Mouse (Mus musculus): ENCODE data around the gene Setd5. TPM values are rescaled to one million over a fixed set of nuclear protein-coding genes. Genes with fewer than 3 reads are reported as not detected.

The Setd5 gene
- polyA plus RNA-seq, 1 experiment from 2014 or later = 66.3 TPM

DNA sequence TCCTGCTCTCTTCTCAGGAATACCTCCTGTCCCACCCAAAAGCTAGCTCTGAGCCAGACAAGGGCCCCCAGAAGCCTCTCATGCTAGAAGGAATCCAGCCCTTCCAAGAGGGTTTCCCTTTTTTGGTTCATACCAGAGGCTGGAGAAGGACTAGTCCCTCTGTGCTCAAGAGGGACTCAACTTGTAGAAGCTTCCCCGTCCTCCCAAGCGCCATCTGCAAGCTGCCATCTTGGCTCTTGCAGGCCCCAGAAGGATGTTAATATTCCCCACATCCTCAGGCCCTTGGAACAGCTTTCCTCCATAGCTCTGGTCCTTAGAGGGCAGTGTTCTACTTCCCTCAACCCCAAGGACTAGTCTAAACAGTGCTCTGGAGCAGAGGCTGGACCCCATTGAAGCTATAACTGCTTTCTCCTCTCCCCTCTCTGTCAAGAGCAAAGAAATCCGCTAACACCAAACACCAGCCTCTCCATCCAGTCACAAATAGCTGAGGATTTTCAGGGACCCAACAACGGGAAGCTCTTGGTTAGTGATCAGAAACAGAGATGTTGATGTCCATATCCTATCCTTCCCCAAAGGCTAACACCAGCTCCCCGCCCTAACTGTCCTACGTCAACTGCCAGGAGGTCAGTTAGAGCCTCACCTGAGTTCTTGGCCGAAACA is 91.3 kb downstream of the Setd5 start:
- Histone ChIP-seq H3K9me3 (replicated peaks; ENCODE audit: control insufficient read depth, low read length) (no peaks in the 10 kb centered on the region), H3K27me3 (ENCODE audit: control insufficient read depth, insufficient read depth, low read length) (no peaks in the 10 kb centered on the region), H3K9ac (ENCODE audit: low read length) (no peak overlapping the region), H3K4me1 (ENCODE audit: control insufficient read depth, insufficient read depth, low read length) (peaks cover 13% of the 10 kb centered on the region), H3K27ac (ENCODE audit: low read length) (no peak overlapping the region), H3K36me3 (ENCODE audit: control insufficient read depth, insufficient read depth, low read length) (no peaks in the 10 kb centered on the region), H3K4me3 (replicated peaks; ENCODE audit: low read length) (no peak overlapping the region), H3K4me2 (ENCODE audit: low read depth, low read length) (no peak overlapping the region)
- 90% methylated on average over 7 of the region's 7 CpGs for WGBS
- ATAC-seq (ENCODE audit: insufficient read depth, low FRiP score) = no peak

DNA sequence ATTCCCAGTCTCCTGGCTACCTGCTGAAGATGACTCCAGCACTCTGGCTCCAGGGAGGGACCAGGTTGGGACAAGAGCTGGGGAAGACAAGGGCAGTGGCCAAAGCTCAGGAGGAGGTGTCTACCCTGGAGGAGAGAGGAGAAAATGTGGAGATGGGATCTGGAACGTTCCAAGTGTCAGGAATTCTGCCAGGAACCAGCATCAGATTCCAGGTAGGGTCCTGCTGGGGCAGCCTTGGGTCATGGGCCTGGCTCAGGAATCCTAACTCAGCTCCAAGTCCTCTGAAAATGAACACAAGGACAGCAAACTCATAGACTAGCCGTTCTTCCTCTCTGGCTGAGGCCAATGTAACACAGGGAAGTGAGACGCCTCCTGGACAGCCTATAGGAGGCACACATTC is 92.7 kb downstream of the Setd5 start:
- H3K4me2 ChIP-seq (ENCODE audit: low read depth, low read length) = no peak overlapping the region
- H3K4me3 ChIP-seq (replicated peaks; ENCODE audit: low read length) = no peak overlapping the region
- no peak overlapping the region for H3K27ac ChIP-seq (ENCODE audit: low read length)
- no peaks in the 10 kb centered on the region for H3K27me3 ChIP-seq (ENCODE audit: control insufficient read depth, insufficient read depth, low read length)
- ATAC-seq (ENCODE audit: insufficient read depth, low FRiP score) = no peak
- no peak overlapping the region for H3K9ac ChIP-seq (ENCODE audit: low read length)
- WGBS = 62% methylated on average over 3 of the region's 3 CpGs
- H3K4me1 ChIP-seq (ENCODE audit: control insufficient read depth, insufficient read depth, low read length) = peaks cover 13% of the 10 kb centered on the region
- no peaks in the 10 kb centered on the region for H3K36me3 ChIP-seq (ENCODE audit: control insufficient read depth, insufficient read depth, low read length)
- H3K9me3 ChIP-seq (replicated peaks; ENCODE audit: control insufficient read depth, low read length) = no peaks in the 10 kb centered on the region

DNA sequence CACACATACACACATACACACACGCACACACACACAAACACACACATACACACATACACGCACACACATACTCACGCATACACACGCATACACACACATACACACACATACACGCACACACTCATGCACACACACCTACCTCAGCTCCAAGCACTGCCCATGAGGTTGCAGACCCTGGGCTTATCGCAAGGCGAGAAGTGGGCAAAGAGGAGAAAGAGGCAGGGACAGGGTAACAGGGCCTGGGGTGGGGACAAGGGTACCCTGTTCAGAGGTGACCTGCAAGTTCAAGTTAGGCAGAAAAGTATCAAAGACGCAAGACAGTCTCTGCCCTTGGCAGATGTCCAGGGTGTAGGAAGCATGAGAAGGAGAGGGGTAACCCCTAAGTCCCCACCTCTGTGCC is 93.5 kb downstream of the Setd5 start:
- no peak for ATAC-seq (ENCODE audit: insufficient read depth, low FRiP score)
- Histone ChIP-seq H3K36me3 (ENCODE audit: control insufficient read depth, insufficient read depth, low read length) (no peaks in the 10 kb centered on the region), H3K4me2 (ENCODE audit: low read depth, low read length) (no peak overlapping the region), H3K27ac (ENCODE audit: low read length) (no peak overlapping the region), H3K4me1 (ENCODE audit: control insufficient read depth, insufficient read depth, low read length) (peaks cover 13% of the 10 kb centered on the region), H3K27me3 (ENCODE audit: control insufficient read depth, insufficient read depth, low read length) (no peaks in the 10 kb centered on the region), H3K4me3 (replicated peaks; ENCODE audit: low read length) (no peak overlapping the region), H3K9me3 (replicated peaks; ENCODE audit: control insufficient read depth, low read length) (no peaks in the 10 kb centered on the region), H3K9ac (ENCODE audit: low read length) (no peak overlapping the region)
- 85% methylated on average over 8 of the region's 8 CpGs for WGBS

DNA sequence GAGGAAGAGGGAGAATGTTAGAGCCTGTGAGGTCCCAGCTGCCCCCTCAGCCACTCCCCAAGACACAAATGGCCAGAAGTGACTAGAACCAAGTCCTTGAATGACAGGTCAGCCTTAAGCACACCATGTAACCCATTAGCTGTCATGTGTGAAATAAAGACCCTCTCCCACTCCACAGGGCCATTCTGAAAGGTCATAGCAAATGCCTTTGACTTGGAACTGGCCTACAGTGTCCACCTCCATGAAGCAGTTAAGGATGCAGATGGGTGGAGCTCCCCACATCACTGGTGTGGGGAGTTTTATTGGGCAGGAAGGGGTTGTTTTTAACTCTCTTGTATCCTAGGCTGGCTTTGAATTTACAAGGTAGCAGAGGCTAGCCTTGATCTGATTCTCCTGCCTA is 94.8 kb downstream of the Setd5 start:
- no peak overlapping the region for H3K4me2 ChIP-seq (ENCODE audit: low read depth, low read length)
- ATAC-seq (ENCODE audit: insufficient read depth, low FRiP score) = no peak
- no peaks in the 10 kb centered on the region for H3K9me3 ChIP-seq (replicated peaks; ENCODE audit: control insufficient read depth, low read length)
- H3K36me3 ChIP-seq (ENCODE audit: control insufficient read depth, insufficient read depth, low read length) = no peaks in the 10 kb centered on the region
- H3K9ac ChIP-seq (ENCODE audit: low read length) = no peak overlapping the region
- H3K4me1 ChIP-seq (ENCODE audit: control insufficient read depth, insufficient read depth, low read length) = peaks cover 4% of the 10 kb centered on the region
- no peak overlapping the region for H3K27ac ChIP-seq (ENCODE audit: low read length)
- H3K4me3 ChIP-seq (replicated peaks; ENCODE audit: low read length) = no peak overlapping the region
- no peaks in the 10 kb centered on the region for H3K27me3 ChIP-seq (ENCODE audit: control insufficient read depth, insufficient read depth, low read length)

DNA sequence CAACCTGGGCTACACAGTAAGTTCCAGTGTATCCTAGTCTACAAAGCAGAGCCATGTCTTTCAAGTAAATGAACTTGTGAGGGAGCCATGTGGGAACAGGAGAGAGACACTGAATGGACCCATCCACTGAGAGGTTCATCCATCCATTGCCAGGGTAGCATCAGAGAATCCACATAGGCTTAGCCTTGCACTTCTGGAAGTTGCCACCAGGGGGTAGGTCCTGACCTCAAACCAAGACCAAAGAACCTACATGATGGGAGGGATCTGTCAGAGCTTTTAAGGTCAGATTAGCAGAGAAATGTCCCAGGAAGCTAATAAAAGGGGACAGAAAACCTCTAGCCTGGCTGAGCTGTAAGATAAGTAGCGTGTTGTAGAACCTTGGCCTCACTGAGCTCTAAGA is 95.4 kb downstream of the Setd5 start:
- Histone ChIP-seq H3K4me1 (ENCODE audit: control insufficient read depth, insufficient read depth, low read length) (no peaks in the 10 kb centered on the region; the same call in 1 of the 2 replicates), H3K36me3 (ENCODE audit: control insufficient read depth, insufficient read depth, low read length) (no peaks in the 10 kb centered on the region), H3K9ac (ENCODE audit: low read length) (no peak overlapping the region), H3K27ac (ENCODE audit: low read length) (no peak overlapping the region), H3K27me3 (ENCODE audit: control insufficient read depth, insufficient read depth, low read length) (no peaks in the 10 kb centered on the region), H3K9me3 (replicated peaks; ENCODE audit: control insufficient read depth, low read length) (0 out of 2 replicates have a peak, but pooled peaks cover 4% of the 10 kb centered on the region), H3K4me2 (ENCODE audit: low read depth, low read length) (no peak overlapping the region), H3K4me3 (replicated peaks; ENCODE audit: low read length) (no peak overlapping the region)
- ATAC-seq (ENCODE audit: insufficient read depth, low FRiP score) = no peak
- 71% methylated on average over 1 of the region's 1 CpGs for WGBS

DNA sequence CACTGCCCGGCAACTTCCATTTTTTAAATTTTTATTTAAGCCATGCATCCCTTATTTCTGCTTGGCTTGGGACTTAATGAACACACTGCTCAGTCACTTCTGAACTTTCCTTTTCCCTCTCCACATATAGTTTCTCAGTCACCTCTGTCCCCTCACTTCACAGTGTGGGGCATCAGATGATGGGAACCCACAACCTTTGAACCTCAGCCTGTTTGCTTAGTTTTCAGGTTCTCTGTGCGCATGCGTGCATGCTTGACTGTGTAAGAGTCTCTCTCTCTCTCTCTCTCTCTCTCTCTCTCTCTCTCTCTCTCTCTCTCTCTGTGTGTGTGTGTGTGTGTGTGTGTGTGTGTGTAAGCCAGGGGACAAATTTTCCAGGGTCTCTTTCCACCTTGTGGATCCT is 98.3 kb downstream of the Setd5 start:
- Histone ChIP-seq H3K9me3 (replicated peaks; ENCODE audit: control insufficient read depth, low read length) (0 out of 2 replicates have a peak, but pooled peaks cover 4% of the 10 kb centered on the region), H3K4me2 (ENCODE audit: low read depth, low read length) (no peak overlapping the region), H3K9ac (ENCODE audit: low read length) (no peak overlapping the region), H3K4me3 (replicated peaks; ENCODE audit: low read length) (no peak overlapping the region), H3K4me1 (ENCODE audit: control insufficient read depth, insufficient read depth, low read length) (no peaks in the 10 kb centered on the region), H3K27ac (ENCODE audit: low read length) (no peak overlapping the region), H3K36me3 (ENCODE audit: control insufficient read depth, insufficient read depth, low read length) (no peaks in the 10 kb centered on the region), H3K27me3 (ENCODE audit: control insufficient read depth, insufficient read depth, low read length) (no peaks in the 10 kb centered on the region)
- WGBS = 80% methylated on average over 3 of the region's 3 CpGs
- ATAC-seq (ENCODE audit: insufficient read depth, low FRiP score) = no peak

DNA sequence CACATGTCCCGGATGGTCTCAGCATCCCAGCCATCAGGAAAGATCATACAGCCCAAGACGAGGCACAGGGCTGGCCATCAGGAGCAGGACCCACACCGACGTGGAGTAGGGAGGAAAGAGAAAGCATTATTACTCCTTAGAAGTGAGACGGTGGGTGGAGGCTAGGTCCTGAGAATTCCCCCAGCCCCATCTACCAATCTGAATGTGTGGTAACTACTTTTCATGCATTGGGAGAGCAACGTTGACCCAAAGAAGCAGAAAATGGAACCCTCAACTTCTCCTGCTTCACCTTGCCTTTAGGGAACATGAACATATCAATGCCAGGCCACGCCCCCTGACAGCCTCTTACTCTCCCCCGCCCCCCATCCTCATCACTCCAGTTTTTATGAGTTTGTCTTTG is 99.4 kb downstream of the Setd5 start:
- 81% methylated on average over 8 of the region's 8 CpGs for WGBS
- Histone ChIP-seq H3K9ac (ENCODE audit: low read length) (no peak overlapping the region), H3K9me3 (replicated peaks; ENCODE audit: control insufficient read depth, low read length) (0 out of 2 replicates have a peak, but pooled peaks cover 4% of the 10 kb centered on the region), H3K4me2 (ENCODE audit: low read depth, low read length) (no peak overlapping the region), H3K4me1 (ENCODE audit: control insufficient read depth, insufficient read depth, low read length) (no peaks in the 10 kb centered on the region), H3K36me3 (ENCODE audit: control insufficient read depth, insufficient read depth, low read length) (no peaks in the 10 kb centered on the region), H3K27ac (ENCODE audit: low read length) (no peak overlapping the region), H3K4me3 (replicated peaks; ENCODE audit: low read length) (no peak overlapping the region), H3K27me3 (ENCODE audit: control insufficient read depth, insufficient read depth, low read length) (no peaks in the 10 kb centered on the region)
- no peak for ATAC-seq (ENCODE audit: insufficient read depth, low FRiP score)

DNA sequence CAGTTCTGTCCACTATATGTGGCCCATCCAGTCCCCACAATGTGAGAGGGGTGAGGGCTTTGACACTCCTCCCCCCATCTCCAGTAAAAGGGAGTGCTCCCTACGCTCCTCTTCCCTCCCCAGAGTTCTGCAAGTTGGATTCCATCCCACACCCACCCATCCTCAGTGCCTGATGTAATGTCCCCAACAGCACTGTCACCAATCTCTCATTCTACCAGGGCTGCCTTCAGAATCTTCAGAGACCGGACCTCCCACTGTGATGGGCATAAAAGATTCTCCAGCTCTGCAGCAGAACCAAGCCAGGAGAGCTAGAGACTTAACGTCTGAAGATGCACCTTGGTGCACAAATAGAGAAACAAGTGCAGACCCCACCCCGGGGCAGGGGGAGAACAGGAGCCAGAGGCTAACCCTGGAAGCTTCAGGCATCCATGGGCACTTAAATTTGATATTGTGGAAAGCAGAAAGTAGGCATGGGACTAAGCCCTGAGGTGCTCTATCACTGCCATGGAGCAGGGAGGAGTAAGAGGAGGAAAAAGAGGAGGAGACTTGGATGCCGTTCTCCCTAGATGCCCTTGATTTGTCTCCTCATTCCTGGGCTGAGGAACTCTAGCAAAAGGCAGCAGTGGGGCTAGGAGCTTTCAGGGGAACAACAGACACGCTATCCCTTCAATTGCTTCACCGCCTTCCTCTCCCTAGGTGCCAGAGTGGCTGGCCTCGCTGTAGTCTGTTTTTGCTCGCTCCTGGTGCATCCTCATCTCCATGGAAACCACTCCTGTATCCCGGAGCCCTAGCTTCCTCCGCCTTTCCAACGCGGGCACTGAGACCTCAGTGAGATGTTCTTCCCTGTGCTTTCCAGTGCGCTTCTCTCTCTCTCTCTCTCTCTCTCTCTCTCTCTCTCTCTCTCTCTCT is 101.4 kb downstream of the Setd5 start:
- Histone ChIP-seq H3K27me3 (ENCODE audit: control insufficient read depth, insufficient read depth, low read length) (no peaks in the 10 kb centered on the region), H3K36me3 (ENCODE audit: control insufficient read depth, insufficient read depth, low read length) (no peaks in the 10 kb centered on the region), H3K4me2 (ENCODE audit: low read depth, low read length) (no peak overlapping the region), H3K9ac (ENCODE audit: low read length) (no peak overlapping the region), H3K9me3 (replicated peaks; ENCODE audit: control insufficient read depth, low read length) (0 out of 2 replicates have a peak, but pooled peaks cover 4% of the 10 kb centered on the region), H3K27ac (ENCODE audit: low read length) (no peak overlapping the region), H3K4me1 (ENCODE audit: control insufficient read depth, insufficient read depth, low read length) (no peaks in the 10 kb centered on the region), H3K4me3 (replicated peaks; ENCODE audit: low read length) (no peak overlapping the region)
- no peak for ATAC-seq (ENCODE audit: insufficient read depth, low FRiP score)
- 22% methylated on average over 14 of the region's 14 CpGs for WGBS

DNA sequence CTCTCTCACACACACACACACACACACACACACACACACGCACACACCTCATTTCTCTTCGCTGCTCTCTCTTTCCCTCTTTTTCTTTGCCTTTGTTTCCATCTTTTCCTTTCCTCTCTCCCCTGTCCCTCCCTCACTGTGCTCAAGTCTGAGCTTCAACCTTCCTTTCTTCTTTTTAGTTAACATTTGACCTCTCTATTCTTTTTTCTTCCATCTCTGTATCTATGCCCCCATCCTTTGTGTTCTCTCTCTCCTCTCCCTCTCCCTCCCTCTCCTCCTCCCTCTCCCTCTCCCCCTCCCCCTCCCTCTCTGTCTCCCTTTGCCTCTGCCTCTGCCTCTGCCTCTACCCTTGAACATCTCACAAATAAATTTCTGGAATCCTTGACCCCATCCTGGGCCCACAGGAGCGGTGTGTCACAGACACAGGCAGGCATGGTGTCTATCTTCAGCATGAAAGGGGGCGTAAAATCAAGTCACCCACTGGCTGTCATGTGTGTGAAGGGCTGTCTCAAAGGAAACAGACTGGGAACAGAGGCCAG is 102.1 kb downstream of the Setd5 start:
- Histone ChIP-seq H3K4me1 (ENCODE audit: control insufficient read depth, insufficient read depth, low read length) (no peaks in the 10 kb centered on the region), H3K9ac (ENCODE audit: low read length) (no peak overlapping the region), H3K9me3 (replicated peaks; ENCODE audit: control insufficient read depth, low read length) (0 out of 2 replicates have a peak, but pooled peaks cover 4% of the 10 kb centered on the region), H3K4me2 (ENCODE audit: low read depth, low read length) (no peak overlapping the region), H3K4me3 (replicated peaks; ENCODE audit: low read length) (no peak overlapping the region), H3K27ac (ENCODE audit: low read length) (no peak overlapping the region), H3K27me3 (ENCODE audit: control insufficient read depth, insufficient read depth, low read length) (no peaks in the 10 kb centered on the region), H3K36me3 (ENCODE audit: control insufficient read depth, insufficient read depth, low read length) (no peaks in the 10 kb centered on the region)
- WGBS = 42% methylated on average over 4 of the region's 4 CpGs
- ATAC-seq (ENCODE audit: insufficient read depth, low FRiP score) = no peak
